Mouse (Mus musculus): Measurements from ENCODE around the gene Dkkl1. TPM values are rescaled to one million over a fixed set of nuclear protein-coding genes. Genes with fewer than 3 reads are reported as not detected.

The Dkkl1 gene
- total RNA-seq, 2 experiments from 2014 or later, result 16.3 to 18.7 TPM

GRCm38 (mm10) chr7:45196176-45196535, 15.8 kb downstream of the Dkkl1 start:
- DNase-seq (ENCODE audit: extremely low spot score in 1 of 2, low spot score in 2 of 2), result no peak
- intact Hi-C loops (cut with DNase I), result loop anchor here (5.0 kb wide), 2 partner anchors 34 to 114 kb away; partner anchors contain the start of gene Slc17a7

GRCm38 (mm10) chr7:45195341-45196175, 16.4 kb downstream of the Dkkl1 start:
- intact Hi-C loops (cut with DNase I), result loop anchor here (5.0 kb wide), 2 partner anchors 33 to 113 kb away; partner anchors contain the start of gene Slc17a7
- no peak for DNase-seq (ENCODE audit: extremely low spot score in 1 of 2, low spot score in 2 of 2)

GRCm38 (mm10) chr7:45193871-45194785, 17.8 kb downstream of the Dkkl1 start:
- DNase-seq (ENCODE audit: extremely low spot score in 1 of 2, low spot score in 2 of 2), result no peak
- intact Hi-C loops (cut with DNase I), result no loop called here

- intact Hi-C loops (cut with DNase I), result no loop called here
- DNase-seq (ENCODE audit: extremely low spot score in 1 of 2, low spot score in 2 of 2), result no peak
Measured at GRCm38 (mm10) chr7:45193406-45193805, 18.5 kb downstream of the Dkkl1 start.

- no peak for DNase-seq (ENCODE audit: extremely low spot score in 1 of 2, low spot score in 2 of 2)
- intact Hi-C loops (cut with DNase I), result no loop called here
Measured at GRCm38 (mm10) chr7:45192585-45193310, 19.2 kb downstream of the Dkkl1 start.

- DNase-seq (ENCODE audit: extremely low spot score in 1 of 2, low spot score in 2 of 2), result no peak
Measured at GRCm38 (mm10) chr7:45191803-45192363, 20.1 kb downstream of the Dkkl1 start.

GRCm38 (mm10) chr7:45191161-45191560, 20.8 kb downstream of the Dkkl1 start:
- intact Hi-C loops (cut with DNase I), result no loop called here
- DNase-seq (ENCODE audit: extremely low spot score in 1 of 2, low spot score in 2 of 2), result no peak

More at GRCm38 (mm10) chr7:45191803-45192363, 20.1 kb downstream of the Dkkl1 start:
- intact Hi-C loops (cut with DNase I), result no loop called here

GRCm38 (mm10) chr7:45190186-45190585, 21.8 kb downstream of the Dkkl1 start:
- no peak for DNase-seq (ENCODE audit: extremely low spot score in 1 of 2, low spot score in 2 of 2)
- intact Hi-C loops (cut with DNase I), result no loop called here

- DNase-seq (ENCODE audit: extremely low spot score in 1 of 2, low spot score in 2 of 2), result no peak
- intact Hi-C loops (cut with DNase I), result no loop called here
Measured at GRCm38 (mm10) chr7:45189600-45189999, 22.3 kb downstream of the Dkkl1 start.

- intact Hi-C loops (cut with DNase I), result no loop called here
- DNase-seq (ENCODE audit: extremely low spot score in 1 of 2, low spot score in 2 of 2), result no peak
Measured at GRCm38 (mm10) chr7:45185921-45186320, 26.0 kb downstream of the Dkkl1 start.

- DNase-seq (ENCODE audit: extremely low spot score in 1 of 2, low spot score in 2 of 2), result no peak
- intact Hi-C loops (cut with DNase I), result no loop called here
Measured at GRCm38 (mm10) chr7:45183672-45184071, 28.3 kb downstream of the Dkkl1 start.

- intact Hi-C loops (cut with DNase I), result no loop called here
- no peak for DNase-seq (ENCODE audit: extremely low spot score in 1 of 2, low spot score in 2 of 2)
Measured at GRCm38 (mm10) chr7:45182606-45183005, 29.3 kb downstream of the Dkkl1 start.

GRCm38 (mm10) chr7:45182199-45182601, 29.7 kb downstream of the Dkkl1 start:
- intact Hi-C loops (cut with DNase I), result no loop called here
- peak; percentile 80 to 90 for DNase-seq (ENCODE audit: extremely low spot score in 1 of 2, low spot score in 2 of 2)

GRCm38 (mm10) chr7:45181540-45181939, 30.4 kb downstream of the Dkkl1 start:
- intact Hi-C loops (cut with DNase I), result no loop called here
- DNase-seq (ENCODE audit: extremely low spot score in 1 of 2, low spot score in 2 of 2), result peak in 1 of 2 experiments; percentile 60

GRCm38 (mm10) chr7:45180896-45181477, 31.0 kb downstream of the Dkkl1 start, which contains the start of gene Pth2:
Gene Pth2, plus strand, starts transcription at chr7:45180995.
- no peak for DNase-seq (ENCODE audit: extremely low spot score in 1 of 2, low spot score in 2 of 2)
- intact Hi-C loops (cut with DNase I), result no loop called here

- no peak for DNase-seq (ENCODE audit: extremely low spot score in 1 of 2, low spot score in 2 of 2)
- intact Hi-C loops (cut with DNase I), result no loop called here
Measured at GRCm38 (mm10) chr7:45179469-45179868, 32.5 kb downstream of the Dkkl1 start, which contains the start of gene Gfy. Gene Gfy, minus strand, starts transcription at chr7:45179569.

- DNase-seq (ENCODE audit: extremely low spot score in 1 of 2, low spot score in 2 of 2), result no peak
- intact Hi-C loops (cut with DNase I), result no loop called here
Measured at GRCm38 (mm10) chr7:45178550-45178949, 33.4 kb downstream of the Dkkl1 start.

GRCm38 (mm10) chr7:45176356-45176755, 35.6 kb downstream of the Dkkl1 start:
- peak in 1 of 2 experiments; percentile 57 for DNase-seq (ENCODE audit: extremely low spot score in 1 of 2, low spot score in 2 of 2)
- intact Hi-C loops (cut with DNase I), result no loop called here

All from left cerebral cortex, postnatal 10 days (tissue).